Mouse (Mus musculus): ENCODE measurements around the gene Acrv1. TPM values are rescaled to one million over a fixed set of nuclear protein-coding genes. Genes with fewer than 3 reads are reported as not detected.
"Not testable (repeated sequence)": the region's sequence is repeated elsewhere in the genome, so short reads cannot be mapped to it uniquely, and the experiment has no call there.

The Acrv1 gene
- polyA plus RNA-seq (2015; fragmentation: Nextera tagmentation; extraction: Ambion mirVana), result not detected in 2 replicates

DNA sequence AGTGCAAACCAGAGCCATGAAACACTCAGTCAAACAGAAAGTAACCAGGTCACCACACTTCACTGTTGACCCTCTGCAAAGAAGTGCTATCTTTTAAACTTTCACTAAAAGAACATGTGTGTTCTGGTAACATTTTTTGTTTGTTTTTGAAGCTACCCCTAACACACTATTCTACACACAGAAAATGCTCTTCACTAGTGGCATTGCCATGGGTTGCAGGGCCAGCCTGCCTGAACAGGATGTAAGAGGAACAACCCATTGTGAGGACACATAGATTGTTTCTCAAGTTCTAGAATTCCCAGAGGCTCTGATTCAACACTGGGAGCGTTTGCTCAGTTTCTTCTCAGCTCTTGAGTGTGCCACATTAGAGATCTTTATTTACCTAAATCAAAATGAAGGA is at the start of gene Acrv1:
Acrv1 (plus strand) TSS at position 301 of the 400 bp plus-strand sequence.
- no peak for ATAC-seq
- no peak within 1 kb of the TSS for H3K4me3 ChIP-seq (replicated peaks; ENCODE audit: low read length)
- H3K27me3 ChIP-seq (replicated peaks; ENCODE audit: control insufficient read depth, insufficient read depth, low read length), result no peaks in the 10 kb centered on the region
- H3K9me3 ChIP-seq (ENCODE audit: control insufficient read depth, low read length), result no peaks in the 10 kb centered on the region
- no peak within 1 kb of the TSS for H3K4me2 ChIP-seq (ENCODE audit: low read length)
- WGBS, result 65% methylated on average over 1 of the region's 1 CpGs
- no peaks in the 10 kb centered on the region for H3K4me1 ChIP-seq (replicated peaks; ENCODE audit: control insufficient read depth, insufficient read depth, low read length)
- H3K27ac ChIP-seq (ENCODE audit: low read length), result no peak within 1 kb of the TSS
- no peaks in the 10 kb centered on the region for H3K36me3 ChIP-seq (ENCODE audit: control insufficient read depth, insufficient read depth)
- H3K9ac ChIP-seq (replicated peaks; ENCODE audit: low read depth, low read length), result no peak within 1 kb of the TSS

DNA sequence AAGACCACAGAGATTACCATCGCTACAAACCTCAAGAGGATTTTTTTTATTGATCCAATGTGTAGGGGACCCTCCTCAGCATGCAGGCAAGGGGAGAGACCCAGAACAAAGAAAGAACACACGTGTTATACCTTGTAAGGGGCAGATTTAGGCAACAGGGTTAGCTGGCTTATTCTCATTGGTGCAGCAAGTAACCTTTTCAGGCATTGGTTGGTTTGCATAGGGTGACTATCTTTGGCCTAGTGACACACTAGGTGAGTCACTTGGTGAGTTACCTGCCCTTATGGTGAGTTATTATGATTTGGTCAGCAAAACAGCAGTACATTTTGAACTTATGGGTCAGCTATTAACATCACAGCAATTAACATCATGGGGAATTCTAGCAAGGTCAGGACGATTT is 49.7 kb upstream of the Acrv1 start, which contains the start of gene A630095E13Rik:
A630095E13Rik (minus strand) TSS at position 101 of the 400 bp plus-strand sequence.
- H3K9me3 ChIP-seq (ENCODE audit: control insufficient read depth, low read length); ATAC-seq; H3K27me3 ChIP-seq (replicated peaks; ENCODE audit: control insufficient read depth, insufficient read depth, low read length); H3K4me2 ChIP-seq (ENCODE audit: low read length); H3K27ac ChIP-seq (ENCODE audit: low read length); H3K4me1 ChIP-seq (replicated peaks; ENCODE audit: control insufficient read depth, insufficient read depth, low read length); H3K4me3 ChIP-seq (replicated peaks; ENCODE audit: low read length); H3K36me3 ChIP-seq (ENCODE audit: control insufficient read depth, insufficient read depth); H3K9ac ChIP-seq (replicated peaks; ENCODE audit: low read depth, low read length): not testable (repeated sequence)
- WGBS, result 66% methylated on average over 3 of the region's 3 CpGs

DNA sequence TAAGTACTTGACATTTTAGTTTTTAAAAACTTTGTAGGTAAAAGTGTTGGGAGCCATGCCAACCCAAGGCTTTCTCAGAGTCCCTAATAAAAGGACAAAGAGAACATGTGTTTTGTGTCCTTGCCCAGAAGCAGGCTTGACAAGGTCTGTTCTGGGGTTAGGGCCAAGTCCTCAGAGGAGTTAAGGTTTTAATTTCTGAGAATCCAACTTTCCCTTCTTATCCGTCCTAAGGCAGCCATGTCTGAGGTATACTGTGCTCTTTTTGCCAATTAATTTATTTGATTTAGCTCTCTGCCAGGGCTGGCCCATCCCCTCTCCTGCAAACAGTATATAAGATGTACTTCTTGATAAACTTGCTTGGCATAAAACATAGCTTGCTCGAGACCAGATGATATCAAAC is 11.6 kb upstream of the Acrv1 start:
- H3K27me3 ChIP-seq (replicated peaks; ENCODE audit: control insufficient read depth, insufficient read depth, low read length), result no peaks in the 10 kb centered on the region
- H3K9ac ChIP-seq (replicated peaks; ENCODE audit: low read depth, low read length), result no peak overlapping the region
- no peak overlapping the region for H3K4me2 ChIP-seq (ENCODE audit: low read length)
- ATAC-seq, result no peak
- H3K4me1 ChIP-seq (replicated peaks; ENCODE audit: control insufficient read depth, insufficient read depth, low read length), result no peaks in the 10 kb centered on the region
- no peak overlapping the region for H3K4me3 ChIP-seq (replicated peaks; ENCODE audit: low read length)
- no peaks in the 10 kb centered on the region for H3K9me3 ChIP-seq (ENCODE audit: control insufficient read depth, low read length)
- WGBS, result 64% methylated on average over 2 of the region's 2 CpGs
- H3K27ac ChIP-seq (ENCODE audit: low read length), result no peak overlapping the region
- no peaks in the 10 kb centered on the region for H3K36me3 ChIP-seq (ENCODE audit: control insufficient read depth, insufficient read depth)

DNA sequence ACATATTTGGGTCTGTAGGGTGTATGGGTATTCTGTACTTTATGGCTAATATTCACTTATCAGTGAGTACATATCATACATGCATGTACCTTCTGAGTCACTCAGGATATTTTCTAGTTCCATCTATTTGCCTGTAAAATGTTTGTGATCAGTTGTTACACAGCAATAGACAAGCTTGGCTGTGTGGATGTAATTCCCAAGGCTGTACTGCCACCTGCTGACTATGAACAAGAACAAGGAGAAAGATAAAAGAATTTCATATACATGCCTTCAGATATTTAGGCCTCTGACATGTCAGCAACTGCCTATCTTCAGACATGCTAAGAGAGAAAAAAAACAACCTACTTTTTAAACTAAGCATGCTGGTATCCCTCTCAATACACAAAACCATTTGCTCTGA is 5.7 kb upstream of the Acrv1 start:
- Histone ChIP-seq H3K4me1 (replicated peaks; ENCODE audit: control insufficient read depth, insufficient read depth, low read length) (no peaks in the 10 kb centered on the region), H3K36me3 (ENCODE audit: control insufficient read depth, insufficient read depth) (no peaks in the 10 kb centered on the region), H3K4me3 (replicated peaks; ENCODE audit: low read length) (no peak overlapping the region), H3K27ac (ENCODE audit: low read length) (no peak overlapping the region), H3K4me2 (ENCODE audit: low read length) (no peak overlapping the region), H3K27me3 (replicated peaks; ENCODE audit: control insufficient read depth, insufficient read depth, low read length) (no peaks in the 10 kb centered on the region), H3K9me3 (ENCODE audit: control insufficient read depth, low read length) (no peaks in the 10 kb centered on the region), H3K9ac (replicated peaks; ENCODE audit: low read depth, low read length) (no peak overlapping the region)
- ATAC-seq, result no peak

DNA sequence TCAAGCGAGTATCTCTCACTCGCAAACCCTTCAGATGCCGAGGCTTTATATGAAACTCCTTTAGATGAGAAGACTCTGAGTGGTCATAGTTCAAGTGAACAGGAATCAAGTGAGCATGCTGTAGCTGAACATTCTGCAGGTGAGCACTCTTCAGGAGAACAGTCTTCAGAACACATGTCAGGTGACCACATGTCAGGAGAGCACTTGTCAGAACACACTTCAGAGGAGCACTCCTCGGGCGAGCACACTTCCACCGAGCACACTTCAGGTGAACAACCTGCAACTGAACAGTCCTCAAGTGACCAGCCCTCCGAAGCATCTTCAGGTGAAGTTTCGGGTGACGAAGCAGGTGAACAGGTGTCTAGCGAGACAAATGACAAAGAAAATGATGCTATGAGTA is 1.3 kb downstream of the Acrv1 start:
- no peak overlapping the region for H3K27ac ChIP-seq (ENCODE audit: low read length)
- no peak overlapping the region for H3K4me2 ChIP-seq (ENCODE audit: low read length)
- H3K9me3 ChIP-seq (ENCODE audit: control insufficient read depth, low read length), result no peaks in the 10 kb centered on the region
- H3K27me3 ChIP-seq (replicated peaks; ENCODE audit: control insufficient read depth, insufficient read depth, low read length), result no peaks in the 10 kb centered on the region
- no peak for ATAC-seq
- H3K36me3 ChIP-seq (ENCODE audit: control insufficient read depth, insufficient read depth), result no peaks in the 10 kb centered on the region
- no peaks in the 10 kb centered on the region for H3K4me1 ChIP-seq (replicated peaks; ENCODE audit: control insufficient read depth, insufficient read depth, low read length)
- 92% methylated on average over 10 of the region's 10 CpGs for WGBS
- H3K9ac ChIP-seq (replicated peaks; ENCODE audit: low read depth, low read length), result no peak overlapping the region
- no peak overlapping the region for H3K4me3 ChIP-seq (replicated peaks; ENCODE audit: low read length)

DNA sequence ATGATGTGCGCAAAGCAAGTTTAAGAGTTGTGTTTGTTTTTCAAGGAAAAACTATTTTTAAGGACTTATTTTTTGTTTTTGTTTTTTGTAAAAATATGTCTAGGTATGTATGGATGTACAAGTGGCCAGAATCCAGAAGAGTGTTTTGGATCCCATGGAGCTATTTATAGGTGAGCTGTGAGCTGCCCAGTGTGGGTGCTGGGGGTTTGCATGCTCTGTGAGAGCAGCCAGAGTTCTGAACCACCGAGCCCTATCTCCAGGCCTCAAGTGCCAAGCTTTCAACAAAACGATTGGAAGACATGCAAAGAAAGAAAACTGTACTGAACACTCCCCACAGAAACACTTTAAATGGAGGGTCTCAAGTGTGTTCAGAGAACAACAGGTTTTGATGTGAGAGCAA is 12.9 kb downstream of the Acrv1 start:
- Histone ChIP-seq H3K4me3 (replicated peaks; ENCODE audit: low read length) (no peak overlapping the region), H3K4me1 (replicated peaks; ENCODE audit: control insufficient read depth, insufficient read depth, low read length) (no peaks in the 10 kb centered on the region), H3K27me3 (replicated peaks; ENCODE audit: control insufficient read depth, insufficient read depth, low read length) (no peaks in the 10 kb centered on the region), H3K36me3 (ENCODE audit: control insufficient read depth, insufficient read depth) (0 out of 2 replicates have a peak, but pooled peaks cover 3% of the 10 kb centered on the region), H3K4me2 (ENCODE audit: low read length) (no peak overlapping the region), H3K9me3 (ENCODE audit: control insufficient read depth, low read length) (no peaks in the 10 kb centered on the region), H3K27ac (ENCODE audit: low read length) (no peak overlapping the region), H3K9ac (replicated peaks; ENCODE audit: low read depth, low read length) (no peak overlapping the region)
- no peak for ATAC-seq
- WGBS, result 87% methylated on average over 3 of the region's 3 CpGs

DNA sequence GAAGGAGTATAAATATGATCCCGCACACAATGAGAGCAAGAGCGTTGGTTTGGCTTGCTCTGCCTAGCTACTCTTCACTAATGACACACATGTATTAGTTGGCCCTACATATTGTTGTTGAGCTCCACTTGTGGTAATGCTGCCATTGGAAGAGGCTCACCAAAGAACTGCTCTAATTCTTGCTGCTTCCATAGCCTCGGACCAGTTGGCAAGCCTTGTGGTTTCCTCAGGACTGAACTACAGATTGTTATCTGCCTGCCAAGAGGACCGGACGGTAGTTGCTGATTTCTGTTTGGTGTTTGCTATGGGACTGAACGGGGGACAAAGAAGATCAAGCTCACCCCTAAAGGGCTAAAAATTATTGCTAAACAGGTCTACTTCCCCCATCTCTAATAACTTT is 14.3 kb downstream of the Acrv1 start:
- Histone ChIP-seq H3K9me3 (ENCODE audit: control insufficient read depth, low read length) (no peaks in the 10 kb centered on the region), H3K9ac (replicated peaks; ENCODE audit: low read depth, low read length) (no peak overlapping the region), H3K4me1 (replicated peaks; ENCODE audit: control insufficient read depth, insufficient read depth, low read length) (no peaks in the 10 kb centered on the region), H3K36me3 (ENCODE audit: control insufficient read depth, insufficient read depth) (0 out of 2 replicates have a peak, but pooled peaks cover 3% of the 10 kb centered on the region), H3K27me3 (replicated peaks; ENCODE audit: control insufficient read depth, insufficient read depth, low read length) (no peaks in the 10 kb centered on the region), H3K4me3 (replicated peaks; ENCODE audit: low read length) (no peak overlapping the region), H3K4me2 (ENCODE audit: low read length) (no peak overlapping the region), H3K27ac (ENCODE audit: low read length) (no peak overlapping the region)
- WGBS, result 91% methylated on average over 6 of the region's 6 CpGs
- ATAC-seq, result no peak

DNA sequence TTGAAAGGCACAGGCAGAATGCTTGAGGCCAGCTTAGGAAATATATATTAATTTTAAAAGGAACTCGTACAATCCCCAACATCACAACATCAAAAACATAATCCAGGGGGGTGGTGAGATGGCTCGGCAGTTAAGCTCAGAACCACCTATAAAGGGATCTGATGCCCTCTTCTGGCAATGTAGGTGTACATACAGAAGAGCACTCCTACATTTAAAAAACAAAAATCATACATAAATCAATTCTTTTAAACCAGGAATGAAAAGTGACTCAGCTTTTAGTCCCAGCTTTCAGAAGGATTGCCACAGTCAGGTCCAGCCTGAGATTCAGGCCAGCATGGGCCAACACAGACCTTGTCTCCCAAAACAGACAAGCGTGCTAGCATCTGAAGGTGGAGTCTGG is 23.6 kb downstream of the Acrv1 start:
- Histone ChIP-seq H3K9ac (replicated peaks; ENCODE audit: low read depth, low read length) (no peak overlapping the region), H3K4me1 (replicated peaks; ENCODE audit: control insufficient read depth, insufficient read depth, low read length) (no peaks in the 10 kb centered on the region), H3K9me3 (ENCODE audit: control insufficient read depth, low read length) (no peaks in the 10 kb centered on the region), H3K27me3 (replicated peaks; ENCODE audit: control insufficient read depth, insufficient read depth, low read length) (no peaks in the 10 kb centered on the region), H3K36me3 (ENCODE audit: control insufficient read depth, insufficient read depth) (peaks cover 4% of the 10 kb centered on the region; the same call in 1 of the 2 replicates), H3K4me3 (replicated peaks; ENCODE audit: low read length) (no peak overlapping the region), H3K27ac (ENCODE audit: low read length) (no peak overlapping the region), H3K4me2 (ENCODE audit: low read length) (no peak overlapping the region)
- 76% methylated on average over 3 of the region's 3 CpGs for WGBS
- ATAC-seq, result no peak

DNA sequence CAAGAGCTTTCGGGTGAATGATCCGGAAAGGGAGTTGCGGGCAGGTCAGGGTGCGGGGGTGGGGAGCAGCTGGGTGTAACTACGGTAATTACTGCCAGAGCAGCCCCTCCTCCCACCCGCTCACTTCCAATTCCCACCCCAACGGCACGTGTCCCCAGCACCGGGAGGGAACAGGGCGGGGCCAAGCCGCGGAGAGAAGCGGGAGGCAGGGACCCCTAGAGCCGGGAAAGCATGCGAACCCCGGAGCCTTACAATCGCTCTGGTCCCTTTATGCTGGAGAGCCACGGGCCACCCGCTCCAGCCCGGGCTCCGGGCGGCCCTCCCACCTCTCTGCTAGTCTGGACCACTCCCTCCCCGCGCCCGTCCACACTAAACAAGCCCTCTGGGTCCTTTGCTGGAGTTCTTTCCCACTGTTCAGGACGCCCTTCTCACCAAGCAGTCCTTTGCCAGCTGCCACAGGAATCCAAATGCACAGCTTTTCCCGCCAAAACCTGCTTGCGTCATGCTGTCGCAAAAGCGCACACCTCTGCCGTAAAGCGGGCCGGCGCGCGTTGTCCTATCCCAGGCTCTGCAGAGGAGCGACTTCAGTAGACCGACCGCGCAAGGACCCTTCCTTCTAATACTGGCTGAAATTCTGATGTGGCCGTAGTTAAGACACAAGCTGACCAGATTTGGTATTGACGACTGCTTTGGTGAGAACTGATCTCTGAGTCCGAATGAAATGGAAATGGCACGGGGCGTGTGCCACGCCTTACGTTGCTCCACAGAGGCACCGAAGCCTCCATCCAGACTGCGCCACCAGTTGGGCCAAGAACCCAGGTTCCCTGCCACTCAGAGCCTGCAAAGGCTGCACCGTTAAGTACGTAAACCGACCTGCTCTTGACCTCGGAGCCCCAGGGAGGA is 33.4 kb downstream of the Acrv1 start:
- WGBS, result under 1% methylated on average over 53 of the region's 53 CpGs
- Histone ChIP-seq H3K36me3 (ENCODE audit: control insufficient read depth, insufficient read depth) (no peaks in the 10 kb centered on the region), H3K4me1 (replicated peaks; ENCODE audit: control insufficient read depth, insufficient read depth, low read length) (peaks cover 16% of the 10 kb centered on the region), H3K27ac (ENCODE audit: low read length) (peak overlapping the region; percentile 88), H3K27me3 (replicated peaks; ENCODE audit: control insufficient read depth, insufficient read depth, low read length) (no peaks in the 10 kb centered on the region), H3K9ac (replicated peaks; ENCODE audit: low read depth, low read length) (peak overlapping the region; percentile 70), H3K9me3 (ENCODE audit: control insufficient read depth, low read length) (no peaks in the 10 kb centered on the region), H3K4me3 (replicated peaks; ENCODE audit: low read length) (peak overlapping the region; percentile 79), H3K4me2 (ENCODE audit: low read length) (peak overlapping the region; percentile 98)
- peak; percentile 96 for ATAC-seq
